Mouse (Mus musculus) stomach, postnatal 0 days (tissue): ENCODE results near the gene Wasl.

ENCODE experiments used
- CTCF ChIP-seq: IDR thresholded peaks from 2 replicates; pipeline ENCODE4 v1.5.1; 2016; ENCODE audit warnings: antibody characterized with exemption, low read depth, mild to moderate bottlenecking, moderate library complexity
- EP300 ChIP-seq: optimal IDR thresholded peaks from 2 replicates; pipeline ENCODE3; 2016; ENCODE audit warnings: antibody characterized with exemption

DNA sequence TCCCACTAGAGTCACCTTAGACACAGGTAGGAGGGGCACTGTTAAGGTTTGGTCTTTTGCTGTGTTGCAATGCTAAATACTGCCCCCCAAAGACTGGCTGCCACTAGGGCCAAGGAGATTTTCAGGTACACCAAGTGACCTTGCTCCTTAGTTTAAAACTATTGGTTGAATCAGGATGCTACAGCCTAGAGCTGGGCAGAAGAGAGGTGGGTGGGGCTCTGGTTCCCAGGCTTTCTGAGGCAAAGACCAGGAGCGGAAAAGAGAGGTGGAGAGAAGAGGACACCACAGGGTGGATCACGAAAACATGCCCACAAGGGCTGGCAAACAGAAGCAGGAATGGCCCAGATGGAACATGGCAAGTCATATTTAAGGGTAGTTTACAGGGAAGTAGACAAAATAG lies 22.6 kb downstream of the Wasl start:
- TF ChIP-seq CTCF (no peak), EP300 (no peak)
